Mouse (Mus musculus) heart, embryonic 11.5 days (tissue): ENCODE results near the gene Ripply3. TPM values are rescaled to one million over a fixed set of nuclear protein-coding genes. Genes with fewer than 3 reads are reported as not detected.
"Not testable (repeated sequence)": the region's sequence is repeated elsewhere in the genome, so short reads cannot be mapped to it uniquely, and the experiment has no call there.

Experiments used
- ATAC-seq: fragments of 200-750 bp; cut with Nextera tagmentation; replicated peaks from 2 replicates; pipeline ENCODE4 v1.8.0; 2017; ENCODE audit warnings: moderate library complexity; ENCODE audit not compliant: insufficient number of reproducible peaks, low FRiP score, low TSS enrichment
- H3K27ac ChIP-seq: fragments of 300-500 bp; sonication (generic); 2 replicates; pipeline ENCODE4 v1.5.1; 2014; ENCODE audit warnings: mild to moderate bottlenecking, low read depth, low read length
- H3K27me3 ChIP-seq: fragments of 300-500 bp; sonication (generic); 2 replicates; pipeline ENCODE4 v1.6.1; 2014; ENCODE audit warnings: mild to moderate bottlenecking, low read length, mixed read lengths; ENCODE audit not compliant: control insufficient read depth, insufficient read depth
- H3K36me3 ChIP-seq: fragments of 300-500 bp; sonication (generic); 2 replicates; pipeline ENCODE4 v1.6.1; 2014; ENCODE audit warnings: mild to moderate bottlenecking, low read length, moderate library complexity, mixed read lengths; ENCODE audit not compliant: control insufficient read depth, insufficient read depth
- H3K4me1 ChIP-seq: fragments of 300-500 bp; sonication (generic); 2 replicates; pipeline ENCODE4 v1.6.1; 2014; ENCODE audit warnings: low read length; ENCODE audit not compliant: control insufficient read depth, insufficient read depth
- H3K4me2 ChIP-seq: fragments of 300-500 bp; sonication (generic); 2 replicates; pipeline ENCODE4 v1.6.1; 2014; ENCODE audit warnings: mild to moderate bottlenecking, moderate library complexity
- H3K4me3 ChIP-seq: fragments of 300-500 bp; sonication (generic); 2 replicates; pipeline ENCODE4 v1.5.1; 2014; ENCODE audit warnings: low read depth, low read length
- H3K9ac ChIP-seq: fragments of 300-500 bp; sonication (generic); 2 replicates; pipeline ENCODE4 v1.6.1; 2014; ENCODE audit warnings: mild to moderate bottlenecking, low read depth, low read length, moderate library complexity
- H3K9me3 ChIP-seq: fragments of 300-500 bp; sonication (generic); replicated peaks from 2 replicates; pipeline ENCODE4 v1.6.1; 2016; ENCODE audit warnings: low read length; ENCODE audit not compliant: control insufficient read depth
- WGBS: fragments of 180-500 bp; shearing (Covaris S2); extraction: QIAGEN DNeasy Blood & Tissue Kit; methylation state at CpG from one replicate; pipeline ENCODE4 v1.1.7; 2014; ENCODE audit not compliant: insufficient replicate concordance; 5-methylcytosine and 5-hydroxymethylcytosine counted together
- polyA plus RNA-seq: library from polyadenylated mRNA; unstranded; fragments of >200 nt; fragmentation: Nextera tagmentation; extraction: Ambion mirVana; gene quantifications from 2 replicates; pipeline ENCODE4 v1.2.1, GENCODE M21; 2014

Gene Ripply3
- polyA plus RNA-seq, 1 experiment from 2014 or later = 6.0 TPM

DNA sequence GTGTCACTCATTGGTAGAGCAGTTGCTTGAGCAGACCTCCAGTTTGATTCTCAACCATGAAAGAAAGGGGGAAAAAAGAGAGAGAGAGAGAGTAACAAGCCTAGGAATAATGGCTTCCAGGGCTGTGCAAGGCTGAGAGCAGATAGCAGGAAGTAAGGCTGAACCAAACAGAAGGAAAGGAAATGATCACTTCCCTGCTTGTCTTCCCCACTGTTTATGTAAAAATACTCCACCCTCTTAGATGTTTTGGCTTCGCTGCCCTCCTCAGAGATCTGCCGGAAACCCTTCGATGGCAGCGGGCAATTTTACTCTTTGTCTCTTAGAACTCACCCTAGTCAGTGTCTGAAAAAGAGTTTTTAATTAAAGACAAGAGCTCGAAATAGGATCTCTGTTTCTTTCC is 4.5 kb upstream of the Ripply3 start:
- Histone ChIP-seq H3K4me1 (no peaks in the 10 kb centered on the region; the same call in 1 of the 2 replicates), H3K27ac (0 out of 2 replicates have a peak overlapping the region, but pooled peaks have one; percentile 10), H3K4me3 (no peak overlapping the region), H3K9ac (no peak overlapping the region), H3K27me3 (peaks cover 9% of the 10 kb centered on the region), H3K9me3 (no peaks in the 10 kb centered on the region), H3K4me2 (no peak overlapping the region), H3K36me3 (no peaks in the 10 kb centered on the region)
- WGBS = 51% methylated on average over 5 of the region's 5 CpGs
- no peak for ATAC-seq

DNA sequence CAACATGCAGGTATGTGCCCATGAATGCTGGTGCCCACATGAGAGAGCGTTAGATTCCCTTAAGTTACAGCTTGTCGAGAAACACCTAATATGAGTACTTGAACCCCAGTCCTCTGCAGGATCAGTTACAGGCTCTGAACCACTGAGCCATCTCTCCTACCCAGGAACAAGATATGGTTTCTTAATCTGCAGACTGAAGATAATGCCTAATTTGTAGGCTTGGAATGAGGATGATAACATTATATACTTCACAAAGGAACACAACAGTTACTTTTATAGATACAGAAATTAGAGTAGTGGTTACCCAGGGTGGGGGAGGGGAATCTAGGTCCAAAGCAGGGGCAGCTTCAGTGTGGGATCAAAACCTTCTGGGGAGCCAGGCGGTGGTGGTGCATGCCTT is 2.2 kb upstream of the Ripply3 start:
- Histone ChIP-seq H3K27ac (no peak overlapping the region), H3K36me3 (no peaks in the 10 kb centered on the region), H3K9ac (no peak overlapping the region), H3K4me2 (no peak overlapping the region), H3K27me3 (peaks cover 13% of the 10 kb centered on the region), H3K4me3 (no peak overlapping the region), H3K9me3 (no peaks in the 10 kb centered on the region), H3K4me1 (no peaks in the 10 kb centered on the region; the same call in 1 of the 2 replicates)
- 86% methylated on average over 3 of the region's 3 CpGs for WGBS
- ATAC-seq = no peak

DNA sequence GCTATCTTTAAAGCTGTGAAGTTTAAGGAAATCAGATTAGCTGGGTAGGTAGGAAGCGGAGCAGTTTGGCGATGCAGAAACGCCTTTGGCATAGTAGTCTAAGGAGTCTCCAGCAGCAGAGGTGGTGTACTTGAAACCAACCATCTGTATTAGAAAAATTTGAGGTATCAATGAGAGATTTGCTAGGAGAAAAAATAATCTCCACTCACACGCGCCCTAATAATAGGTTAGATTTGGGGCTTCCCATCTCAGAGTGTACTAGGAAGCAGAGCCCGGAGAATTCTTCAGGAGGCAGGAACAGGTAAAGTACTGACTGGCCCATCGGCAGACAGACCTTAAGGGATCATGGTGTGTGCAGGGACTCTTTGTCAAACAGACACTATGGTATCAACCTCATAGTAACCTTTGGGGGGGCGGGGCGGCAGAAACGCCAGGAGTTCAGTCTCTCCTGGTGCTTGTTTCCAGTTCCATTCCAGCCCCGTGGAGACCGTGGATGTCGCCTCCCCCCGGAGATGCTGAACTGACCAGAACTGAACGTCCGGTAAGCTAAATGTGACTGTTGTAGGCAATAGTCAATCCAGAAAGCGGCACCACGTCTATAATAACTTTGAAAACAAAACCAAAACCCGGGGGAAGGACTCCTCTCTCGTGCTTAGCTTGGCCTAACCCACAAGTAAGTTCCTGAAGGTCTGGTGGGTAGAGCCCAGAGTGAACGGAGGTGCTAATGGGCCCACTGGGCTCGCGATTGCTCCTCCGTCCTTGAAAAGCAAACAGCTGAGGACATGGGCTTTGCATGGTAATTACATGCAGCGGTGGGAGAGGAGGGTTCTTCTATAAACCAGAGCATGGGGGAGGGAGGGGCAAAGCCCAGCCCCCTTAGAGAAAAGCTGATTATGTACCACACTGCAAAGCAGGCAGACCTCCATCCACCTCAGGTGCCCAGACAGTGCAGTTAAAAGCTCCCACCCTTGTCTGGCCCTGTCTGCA is 954 bp downstream of the Ripply3 start:
- no peak for ATAC-seq
- no peaks in the 10 kb centered on the region for H3K9me3 ChIP-seq
- peak overlapping the region; percentile 72; the same call in 1 of the 2 replicates for H3K9ac ChIP-seq
- H3K4me3 ChIP-seq = peak overlapping the region; percentile 57
- H3K27ac ChIP-seq = no peak overlapping the region
- H3K27me3 ChIP-seq = peaks cover 13% of the 10 kb centered on the region
- H3K36me3 ChIP-seq = no peaks in the 10 kb centered on the region
- 12% methylated on average over 25 of the region's 25 CpGs for WGBS
- H3K4me1 ChIP-seq = no peaks in the 10 kb centered on the region; the same call in 1 of the 2 replicates
- H3K4me2 ChIP-seq = peak overlapping the region; percentile 94

DNA sequence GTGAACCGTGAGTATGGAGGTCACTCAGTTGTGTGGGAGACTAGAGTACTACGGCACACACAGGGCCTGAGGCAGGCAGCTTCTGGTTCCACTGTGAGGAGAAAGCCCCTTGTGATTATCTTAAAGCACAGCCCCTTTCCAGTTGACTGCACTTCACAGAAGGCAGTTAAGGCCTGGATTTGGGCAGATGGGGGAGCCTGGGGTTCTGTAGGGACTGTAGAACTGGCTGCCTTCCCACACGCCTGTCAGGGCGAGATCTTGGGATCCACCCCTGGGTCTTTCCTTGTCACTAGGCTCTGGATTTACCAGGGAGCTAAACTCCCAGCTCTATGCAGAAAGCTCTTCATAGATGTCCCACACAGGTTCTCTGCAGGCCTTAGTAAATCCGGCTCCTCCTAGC is 2.2 kb downstream of the Ripply3 start:
- Histone ChIP-seq H3K27ac (no peak overlapping the region), H3K4me1 (no peaks in the 10 kb centered on the region; the same call in 1 of the 2 replicates), H3K36me3 (no peaks in the 10 kb centered on the region), H3K9ac (no peak overlapping the region), H3K4me3 (no peak overlapping the region), H3K4me2 (no peak overlapping the region), H3K9me3 (no peaks in the 10 kb centered on the region), H3K27me3 (peaks cover 13% of the 10 kb centered on the region)
- WGBS = 79% methylated on average over 5 of the region's 5 CpGs
- no peak for ATAC-seq

DNA sequence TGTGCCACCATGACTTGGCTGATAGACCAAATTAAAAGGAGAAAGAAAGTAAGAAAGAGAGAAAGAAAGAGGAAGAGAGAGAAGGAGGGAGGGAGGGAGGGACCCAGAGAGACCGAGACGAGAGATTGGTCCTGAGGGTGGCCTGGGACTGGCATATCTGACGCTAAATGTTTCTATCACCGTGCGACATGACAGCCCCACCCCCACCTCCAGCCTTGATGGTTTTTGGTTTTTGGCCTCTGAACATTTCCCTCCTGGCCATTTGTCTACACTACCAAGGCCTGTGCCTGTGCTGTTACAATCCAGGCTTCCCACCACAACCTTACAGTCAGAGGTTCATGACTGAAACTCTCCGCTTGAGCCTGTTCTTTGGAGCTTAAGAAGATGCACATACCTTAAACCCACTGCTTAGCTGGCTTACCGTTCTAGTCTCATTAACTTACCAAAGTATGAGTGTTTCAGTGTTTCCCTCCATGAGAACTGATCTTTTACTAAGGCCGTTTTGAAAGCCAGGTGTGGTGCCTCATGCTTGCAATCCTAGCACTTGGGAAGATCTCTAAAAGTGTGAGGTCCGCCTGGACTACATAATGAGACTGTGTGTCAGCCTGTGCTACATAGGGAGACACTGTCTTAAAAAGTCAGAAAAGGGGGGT is 3.1 kb downstream of the Ripply3 start:
- WGBS = 72% methylated on average over 9 of the region's 9 CpGs
- Histone ChIP-seq H3K9me3 (no peaks in the 10 kb centered on the region), H3K4me2 (no peak overlapping the region), H3K27ac (no peak overlapping the region), H3K27me3 (peaks cover 13% of the 10 kb centered on the region), H3K4me1 (no peaks in the 10 kb centered on the region; the same call in 1 of the 2 replicates), H3K36me3 (no peaks in the 10 kb centered on the region), H3K4me3 (no peak overlapping the region), H3K9ac (no peak overlapping the region)
- no peak for ATAC-seq

DNA sequence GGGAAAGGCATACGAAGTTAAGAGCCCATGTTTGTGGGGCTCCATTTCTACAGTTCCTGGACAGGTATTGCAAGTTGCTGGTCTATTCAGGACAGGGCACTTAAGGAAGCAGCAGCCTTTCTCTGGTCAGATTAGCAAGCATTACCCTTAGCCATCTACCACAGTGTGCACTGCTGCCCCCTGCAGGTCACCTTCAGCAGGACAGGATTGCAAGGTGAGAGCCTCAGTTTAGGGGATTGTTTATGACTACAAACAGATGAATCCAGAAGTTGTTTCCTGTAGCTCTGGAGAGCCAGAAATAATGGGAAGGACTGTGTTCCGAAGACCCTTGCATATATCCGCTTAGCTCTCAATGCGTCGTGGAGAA is 3.6 kb downstream of the Ripply3 start:
- no peak for ATAC-seq
- no peaks in the 10 kb centered on the region for H3K9me3 ChIP-seq
- H3K4me2 ChIP-seq = no peak overlapping the region
- peaks cover 13% of the 10 kb centered on the region for H3K27me3 ChIP-seq
- no peak overlapping the region for H3K9ac ChIP-seq
- H3K36me3 ChIP-seq = no peaks in the 10 kb centered on the region
- no peak overlapping the region for H3K4me3 ChIP-seq
- 52% methylated on average over 5 of the region's 5 CpGs for WGBS
- no peaks in the 10 kb centered on the region; the same call in 1 of the 2 replicates for H3K4me1 ChIP-seq
- no peak overlapping the region for H3K27ac ChIP-seq

DNA sequence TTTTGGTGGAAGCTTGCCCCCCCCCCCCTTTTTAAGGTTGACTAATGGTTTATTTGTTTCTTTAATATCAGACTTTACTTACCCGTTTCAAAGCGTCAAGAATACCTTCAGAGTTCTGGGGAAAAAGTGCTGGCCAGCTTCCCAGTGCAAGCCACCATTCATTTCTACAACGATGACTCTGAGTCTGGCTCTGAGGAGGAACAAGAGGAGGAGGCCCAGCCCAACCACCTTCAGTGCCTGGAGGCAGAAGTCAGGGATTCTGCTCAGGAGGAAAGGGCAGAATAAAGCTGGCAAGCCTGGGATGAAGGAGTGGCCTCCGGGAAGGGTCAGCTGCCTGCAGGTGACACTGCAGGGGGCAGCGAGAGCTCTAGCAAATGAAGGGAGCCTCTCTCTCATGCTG is 7.4 kb downstream of the Ripply3 start:
- no peak for ATAC-seq
- Histone ChIP-seq H3K36me3 (no peaks in the 10 kb centered on the region), H3K9ac (no peak overlapping the region), H3K4me2 (no peak overlapping the region), H3K9me3 (no peaks in the 10 kb centered on the region), H3K4me3 (no peak overlapping the region), H3K27me3 (no peaks in the 10 kb centered on the region), H3K4me1 (no peaks in the 10 kb centered on the region), H3K27ac (no peak overlapping the region)
- 43% methylated on average over 5 of the region's 5 CpGs for WGBS

DNA sequence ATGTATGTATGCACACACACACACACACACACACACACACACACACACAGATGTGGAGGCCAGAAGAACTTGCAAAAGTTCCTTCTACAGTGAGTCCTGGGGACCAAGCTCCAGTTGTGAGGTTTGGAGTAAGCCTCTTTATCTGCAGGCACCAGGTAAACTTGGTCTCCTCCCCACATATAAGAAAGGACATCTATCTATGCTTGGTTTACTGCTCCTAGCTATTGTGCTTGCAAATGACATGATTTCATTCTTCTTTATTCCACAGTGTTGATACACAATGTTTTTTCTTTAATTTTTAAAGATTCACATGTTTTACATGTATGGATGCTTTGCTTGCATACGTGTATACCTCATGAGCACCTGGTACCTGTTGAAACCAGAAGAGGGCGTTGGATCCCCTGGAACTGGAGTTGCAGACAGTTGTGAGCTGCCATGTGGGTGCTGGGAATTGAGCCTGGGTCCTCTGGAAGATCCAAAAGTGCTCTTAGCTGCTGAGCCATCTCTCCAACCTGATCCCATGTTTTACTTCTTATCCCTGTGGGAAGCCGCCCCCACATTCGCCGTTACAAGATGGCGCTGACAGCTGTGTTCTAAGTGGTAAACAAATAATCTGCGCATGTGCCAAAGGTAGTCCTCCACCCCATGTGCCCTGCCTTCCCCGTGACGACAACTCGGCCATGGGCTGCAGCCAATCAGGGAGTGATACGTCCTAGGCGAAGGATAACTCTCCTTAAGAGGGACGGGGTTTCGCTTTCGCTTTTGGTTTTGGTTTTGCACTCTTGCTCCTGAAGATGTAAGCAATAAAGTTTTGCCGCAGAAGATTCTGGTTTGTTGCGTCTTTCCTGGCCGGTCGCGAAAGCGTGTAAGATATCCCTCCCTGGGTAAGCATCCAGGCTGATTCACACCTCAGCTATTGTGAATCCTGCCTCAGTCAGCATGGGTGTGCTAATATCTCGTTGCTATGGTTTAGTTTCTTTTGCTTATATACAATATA is 11.2 kb downstream of the Ripply3 start:
- not testable (repeated sequence) for H3K36me3 ChIP-seq, H3K9me3 ChIP-seq, H3K27me3 ChIP-seq, H3K4me3 ChIP-seq, ATAC-seq, H3K9ac ChIP-seq, H3K27ac ChIP-seq, H3K4me1 ChIP-seq, H3K4me2 ChIP-seq
- 88% methylated on average over 18 of the region's 22 CpGs for WGBS
